Mouse (Mus musculus) stomach, postnatal 0 days (tissue): ENCODE results near the gene Isg20.

Experiments used
- CTCF ChIP-seq: IDR thresholded peaks from 2 replicates; pipeline ENCODE4 v1.5.1; 2016; ENCODE audit warnings: antibody characterized with exemption, low read depth, mild to moderate bottlenecking, moderate library complexity
- EP300 ChIP-seq: optimal IDR thresholded peaks from 2 replicates; pipeline ENCODE3; 2016; ENCODE audit warnings: antibody characterized with exemption

DNA sequence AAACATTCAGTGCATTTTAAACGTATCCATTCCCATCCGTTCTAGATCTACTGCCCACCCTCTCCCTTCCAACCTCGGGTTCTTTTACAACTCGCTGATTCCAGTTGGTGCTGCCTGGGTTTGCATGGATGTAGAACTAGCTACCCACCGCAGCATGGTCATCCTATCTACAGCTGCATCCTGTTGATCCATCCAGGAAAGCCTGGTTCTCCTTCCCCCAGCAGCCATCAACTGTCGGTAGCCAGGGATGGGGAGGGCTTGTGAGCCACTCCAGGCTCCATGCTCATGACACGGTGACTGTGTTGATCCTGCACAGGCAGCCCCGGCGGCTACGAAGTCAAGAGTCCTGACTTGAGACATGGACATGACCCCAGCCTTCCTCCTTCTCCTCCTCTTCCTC, 19.3 kb upstream of the Isg20 start:
- TF ChIP-seq CTCF (no peak), EP300 (no peak)
